Mouse (Mus musculus): ENCODE measurements around the gene Aox2.

- no peak for TF ChIP-seq NRF1 (IDR thresholded peaks at IDR 0.05; ENCODE audit: low read depth, low read length)
- TF ChIP-seq POLR2A (IDR thresholded peaks at IDR 0.05; ENCODE audit: low read depth, low read length), result no peak
- no peak for TF ChIP-seq E2F4 (IDR thresholded peaks at IDR 0.05; ENCODE audit: insufficient replicate concordance, low read depth, low read length)
- TF ChIP-seq CTCF (conservative IDR thresholded peaks at IDR 0.05 in 1 of 2, IDR thresholded peaks at IDR 0.05 in 1 of 2; ENCODE audit: low read depth in 2 of 2, low read length in 2 of 2), result no peak
- TF ChIP-seq ZNF384 (IDR thresholded peaks at IDR 0.05; ENCODE audit: low read depth, low read length), result no peak
- TF ChIP-seq CHD2 (IDR thresholded peaks at IDR 0.05; ENCODE audit: low read length), result no peak
- no peak for TF ChIP-seq MAX (IDR thresholded peaks at IDR 0.05; ENCODE audit: low read length)
- TF ChIP-seq MEF2A (IDR thresholded peaks at IDR 0.05; ENCODE audit: borderline replicate concordance, low read depth, low read length), result no peak
- no peak for TF ChIP-seq ZMIZ1 (IDR thresholded peaks at IDR 0.05; ENCODE audit: low read depth, low read length)
Observed at GRCm38 (mm10) chr1:58344570-58344969, 66.4 kb downstream of the Aox2 start.
